Mouse (Mus musculus) midbrain, embryonic 11.5 days (tissue): Measurements from ENCODE around the gene Disp2. TPM values are rescaled to one million over a fixed set of nuclear protein-coding genes. Genes with fewer than 3 reads are reported as not detected.

ENCODE experiments used
- ATAC-seq: fragments of 200-750 bp; cut with Nextera tagmentation; 2 replicates; pipeline ENCODE4 v1.8.0; 2017; ENCODE audit warnings: moderate TSS enrichment, moderate library complexity; ENCODE audit not compliant: low FRiP score
- DNase-seq: peaks from one replicate; pipeline ENCODE4 v3.0.0; 2015; ENCODE audit warnings: low spot score; ENCODE audit errors: missing footprints
- H3K27ac ChIP-seq: fragments of 300-500 bp; sonication (generic); 2 replicates; pipeline ENCODE4 v1.5.1; 2014; ENCODE audit warnings: low read depth, low read length
- H3K27me3 ChIP-seq: fragments of 300-500 bp; sonication (generic); 2 replicates; pipeline ENCODE4 v1.6.1; 2014; ENCODE audit warnings: mild to moderate bottlenecking, low read length, moderate library complexity, mixed read lengths; ENCODE audit not compliant: control insufficient read depth, insufficient read depth
- H3K36me3 ChIP-seq: fragments of 300-500 bp; sonication (generic); 2 replicates; pipeline ENCODE4 v1.6.1; 2014; ENCODE audit warnings: mild to moderate bottlenecking, low read length, moderate library complexity, mixed read lengths; ENCODE audit not compliant: control insufficient read depth, insufficient read depth
- H3K4me1 ChIP-seq: fragments of 300-500 bp; sonication (generic); 2 replicates; pipeline ENCODE4 v1.6.1; 2014; ENCODE audit warnings: low read length; ENCODE audit not compliant: control insufficient read depth, insufficient read depth
- H3K4me2 ChIP-seq: fragments of 300-500 bp; sonication (generic); 2 replicates; pipeline ENCODE4 v1.6.1; 2014; ENCODE audit warnings: mild to moderate bottlenecking, moderate library complexity
- H3K4me3 ChIP-seq: fragments of 300-500 bp; sonication (generic); 2 replicates; pipeline ENCODE4 v1.5.1; 2014; ENCODE audit warnings: low read depth, low read length
- H3K9ac ChIP-seq: fragments of 300-500 bp; sonication (generic); 2 replicates; pipeline ENCODE4 v1.6.1; 2014; ENCODE audit warnings: low read length
- H3K9me3 ChIP-seq: fragments of 300-500 bp; sonication (generic); 2 replicates; pipeline ENCODE4 v1.6.1; 2016; ENCODE audit warnings: low read length; ENCODE audit not compliant: control insufficient read depth
- WGBS: fragments of 180-500 bp; shearing (Covaris S2); extraction: QIAGEN DNeasy Blood & Tissue Kit; methylation state at CpG from one replicate; pipeline ENCODE4 v1.1.7; 2014; 5-methylcytosine and 5-hydroxymethylcytosine counted together
- polyA plus RNA-seq: library from polyadenylated mRNA; unstranded; fragments of >200 nt; fragmentation: Nextera tagmentation; extraction: Ambion mirVana; gene quantifications from 2 replicates; pipeline ENCODE4 v1.2.1, GENCODE M21; 2014

Gene Disp2
- polyA plus RNA-seq: 7.8 and 8.0 TPM in 2 replicates

GRCm38 (mm10) chr2:118779504-118780480 is at the start of gene Disp2:
Disp2 (plus strand) TSS chr2:118779719.
- H3K9me3 ChIP-seq: no peaks in the 10 kb centered on the region
- H3K4me3 ChIP-seq: peak within 1 kb of the TSS; percentile 36
- peak; percentile 96 for ATAC-seq
- H3K27ac ChIP-seq: no peak within 1 kb of the TSS; the same call in 1 of the 2 replicates
- H3K27me3 ChIP-seq: no peaks in the 10 kb centered on the region
- H3K36me3 ChIP-seq: no peaks in the 10 kb centered on the region
- peak; percentile 99 for DNase-seq
- H3K4me1 ChIP-seq: peaks cover 6% of the 10 kb centered on the region
- 11% methylated on average over 39 of the region's 39 CpGs for WGBS
- peak within 1 kb of the TSS; percentile 46 for H3K4me2 ChIP-seq
- H3K9ac ChIP-seq: peak within 1 kb of the TSS; percentile 59

- peaks cover 2% of the 10 kb centered on the region; the same call in 1 of the 2 replicates for H3K27me3 ChIP-seq
- WGBS: 22% methylated on average over 8 of the region's 8 CpGs
- no peaks in the 10 kb centered on the region for H3K9me3 ChIP-seq
- no peak overlapping the region for H3K9ac ChIP-seq
- peak; percentile 81 for DNase-seq
- H3K36me3 ChIP-seq: no peaks in the 10 kb centered on the region
- H3K4me2 ChIP-seq: no peak overlapping the region
- H3K4me3 ChIP-seq: no peak overlapping the region
- H3K4me1 ChIP-seq: 0 out of 2 replicates have a peak, but pooled peaks cover 3% of the 10 kb centered on the region
- H3K27ac ChIP-seq: no peak overlapping the region
- ATAC-seq: no peak
Observed at GRCm38 (mm10) chr2:118729816-118730621, 49.5 kb upstream of the Disp2 start.

GRCm38 (mm10) chr2:118730622-118730915 is 49.0 kb upstream of the Disp2 start:
- WGBS: 2% methylated on average over 3 of the region's 3 CpGs
- Histone ChIP-seq H3K9me3 (no peaks in the 10 kb centered on the region), H3K27me3 (peaks cover 2% of the 10 kb centered on the region; the same call in 1 of the 2 replicates), H3K4me3 (no peak overlapping the region), H3K9ac (no peak overlapping the region), H3K36me3 (no peaks in the 10 kb centered on the region), H3K27ac (no peak overlapping the region), H3K4me2 (no peak overlapping the region), H3K4me1 (0 out of 2 replicates have a peak, but pooled peaks cover 3% of the 10 kb centered on the region)
- ATAC-seq (no peak), DNase-seq (peak; percentile 82)

- WGBS: 89% methylated on average over 5 of the region's 5 CpGs
- no peak overlapping the region for H3K4me2 ChIP-seq
- no peak overlapping the region for H3K4me3 ChIP-seq
- peaks cover 2% of the 10 kb centered on the region; the same call in 1 of the 2 replicates for H3K27me3 ChIP-seq
- peak; percentile 60 for DNase-seq
- no peaks in the 10 kb centered on the region for H3K36me3 ChIP-seq
- H3K27ac ChIP-seq: no peak overlapping the region
- ATAC-seq: no peak
- H3K9ac ChIP-seq: no peak overlapping the region
- 0 out of 2 replicates have a peak, but pooled peaks cover 3% of the 10 kb centered on the region for H3K4me1 ChIP-seq
- H3K9me3 ChIP-seq: no peaks in the 10 kb centered on the region
Observed at GRCm38 (mm10) chr2:118731981-118732380, 47.5 kb upstream of the Disp2 start.

- Histone ChIP-seq H3K27ac (no peak overlapping the region), H3K4me3 (no peak overlapping the region), H3K4me2 (no peak overlapping the region), H3K36me3 (no peaks in the 10 kb centered on the region), H3K9me3 (no peaks in the 10 kb centered on the region), H3K27me3 (0 out of 2 replicates have a peak, but pooled peaks cover 2% of the 10 kb centered on the region), H3K9ac (no peak overlapping the region), H3K4me1 (no peaks in the 10 kb centered on the region)
- 66% methylated on average over 5 of the region's 5 CpGs for WGBS
- ATAC-seq (no peak), DNase-seq (no peak)
Observed at GRCm38 (mm10) chr2:118733341-118733740, 46.2 kb upstream of the Disp2 start.

GRCm38 (mm10) chr2:118740341-118740740 is 39.2 kb upstream of the Disp2 start:
- no peak overlapping the region for H3K4me3 ChIP-seq
- H3K4me2 ChIP-seq: no peak overlapping the region
- no peaks in the 10 kb centered on the region for H3K9me3 ChIP-seq
- H3K27ac ChIP-seq: no peak overlapping the region
- no peaks in the 10 kb centered on the region for H3K36me3 ChIP-seq
- H3K4me1 ChIP-seq: peaks cover 6% of the 10 kb centered on the region
- DNase-seq (no peak), ATAC-seq (no peak)
- H3K9ac ChIP-seq: no peak overlapping the region
- peaks cover 9% of the 10 kb centered on the region for H3K27me3 ChIP-seq
- WGBS: 72% methylated on average over 3 of the region's 3 CpGs

- peaks cover 9% of the 10 kb centered on the region for H3K27me3 ChIP-seq
Observed at GRCm38 (mm10) chr2:118741183-118741582, 38.3 kb upstream of the Disp2 start.

GRCm38 (mm10) chr2:118743261-118743943 is 36.1 kb upstream of the Disp2 start:
- H3K4me2 ChIP-seq: no peak overlapping the region
- peaks cover 9% of the 10 kb centered on the region for H3K27me3 ChIP-seq
- H3K36me3 ChIP-seq: no peaks in the 10 kb centered on the region
- no peaks in the 10 kb centered on the region for H3K9me3 ChIP-seq
- peak; percentile 92 for DNase-seq
- no peak overlapping the region for H3K9ac ChIP-seq
- H3K4me3 ChIP-seq: no peak overlapping the region
- 29% methylated on average over 8 of the region's 8 CpGs for WGBS
- H3K4me1 ChIP-seq: peaks cover 12% of the 10 kb centered on the region
- no peak for ATAC-seq
- H3K27ac ChIP-seq: no peak overlapping the region

More at GRCm38 (mm10) chr2:118741183-118741582, 38.3 kb upstream of the Disp2 start:
- Histone ChIP-seq H3K27ac (no peak overlapping the region), H3K4me1 (peaks cover 6% of the 10 kb centered on the region), H3K4me3 (no peak overlapping the region), H3K4me2 (no peak overlapping the region), H3K36me3 (no peaks in the 10 kb centered on the region), H3K9ac (no peak overlapping the region), H3K9me3 (no peaks in the 10 kb centered on the region)
- WGBS: 78% methylated on average over 9 of the region's 9 CpGs
- peak; percentile 8 for DNase-seq
- ATAC-seq: no peak
